Mouse (Mus musculus): ENCODE data around the gene Atn1.

DNA sequence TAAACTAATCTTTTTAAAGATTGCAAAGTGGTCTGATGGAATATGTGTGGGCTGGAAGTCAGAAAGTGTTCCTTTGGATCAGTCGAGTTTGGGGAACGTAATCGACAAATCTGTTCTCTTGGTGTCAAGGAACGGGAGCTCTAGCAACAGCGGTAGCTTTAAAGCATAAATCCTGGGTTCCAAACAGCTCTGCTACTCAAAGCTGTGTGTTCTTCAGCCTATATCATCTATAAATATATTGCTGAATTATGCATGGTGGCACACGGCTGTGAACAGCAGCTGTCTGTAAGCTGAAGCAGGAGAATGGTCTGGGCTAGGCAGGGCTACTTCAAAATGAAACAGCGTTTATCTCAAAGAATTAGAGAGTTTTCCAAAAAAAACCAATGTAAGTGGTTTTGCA lies 24.6 kb upstream of the Atn1 start:
- TF ChIP-seq CHD2 (IDR thresholded peaks at IDR 0.05; ENCODE audit: low read depth, low read length) (no peak), ZC3H11A (IDR thresholded peaks at IDR 0.05; ENCODE audit: borderline replicate concordance, low read depth, low read length) (no peak), ZNF384 (IDR thresholded peaks at IDR 0.05; ENCODE audit: low read depth, low read length) (no peak), MAFK (IDR thresholded peaks at IDR 0.05; ENCODE audit: insufficient read depth, low read depth, low read length) (no peak), HCFC1 (IDR thresholded peaks at IDR 0.05; ENCODE audit: borderline replicate concordance, insufficient read depth, low read length) (no peak)

All from ES-E14 (cell line).